Mouse (Mus musculus): Measurements from ENCODE around the gene Lag3. TPM values are rescaled to one million over a fixed set of nuclear protein-coding genes. Genes with fewer than 3 reads are reported as not detected.

Lag3 gene
- polyA plus RNA-seq, 1 experiment: 4.5 TPM

GRCm38 (mm10) chr6:124888555-124889125 is 22.9 kb downstream of the Lag3 start:
- TF ChIP-seq POLR2A (IDR thresholded peaks at IDR 0.05; ENCODE audit: borderline replicate concordance, extremely low read depth, insufficient read depth, insufficient read length, poor library complexity, severe bottlenecking) (no peak), CTCF (IDR thresholded peaks at IDR 0.05; ENCODE audit: borderline replicate concordance, extremely low read depth, insufficient read depth, insufficient read length) (no peak)
- no peak for DNase-seq (ENCODE audit: low read depth)

GRCm38 (mm10) chr6:124887986-124888385 is 23.5 kb downstream of the Lag3 start, which contains the start of gene Cd4:
Gene Cd4 (minus strand): TSS chr6:124888221.
- no peak for TF ChIP-seq POLR2A (IDR thresholded peaks at IDR 0.05; ENCODE audit: borderline replicate concordance, extremely low read depth, insufficient read depth, insufficient read length, poor library complexity, severe bottlenecking)
- TF ChIP-seq CTCF (IDR thresholded peaks at IDR 0.05; ENCODE audit: borderline replicate concordance, extremely low read depth, insufficient read depth, insufficient read length): no peak
- DNase-seq (ENCODE audit: low read depth): no peak

GRCm38 (mm10) chr6:124885956-124886381 is 25.5 kb downstream of the Lag3 start:
- no peak for DNase-seq (ENCODE audit: low read depth)
- TF ChIP-seq CTCF (IDR thresholded peaks at IDR 0.05; ENCODE audit: borderline replicate concordance, extremely low read depth, insufficient read depth, insufficient read length) (no peak), POLR2A (IDR thresholded peaks at IDR 0.05; ENCODE audit: borderline replicate concordance, extremely low read depth, insufficient read depth, insufficient read length, poor library complexity, severe bottlenecking) (no peak)

GRCm38 (mm10) chr6:124884714-124885500 is 26.6 kb downstream of the Lag3 start:
- TF ChIP-seq POLR2A (IDR thresholded peaks at IDR 0.05; ENCODE audit: borderline replicate concordance, extremely low read depth, insufficient read depth, insufficient read length, poor library complexity, severe bottlenecking): no peak
- DNase-seq (ENCODE audit: low read depth): no peak

GRCm38 (mm10) chr6:124883351-124883750 is 28.2 kb downstream of the Lag3 start:
- TF ChIP-seq CTCF (IDR thresholded peaks at IDR 0.05; ENCODE audit: borderline replicate concordance, extremely low read depth, insufficient read depth, insufficient read length): no peak
- no peak for TF ChIP-seq POLR2A (IDR thresholded peaks at IDR 0.05; ENCODE audit: borderline replicate concordance, extremely low read depth, insufficient read depth, insufficient read length, poor library complexity, severe bottlenecking)
- no peak for DNase-seq (ENCODE audit: low read depth)

GRCm38 (mm10) chr6:124881821-124882220 is 29.7 kb downstream of the Lag3 start:
- no peak for DNase-seq (ENCODE audit: low read depth)
- TF ChIP-seq CTCF (IDR thresholded peaks at IDR 0.05; ENCODE audit: borderline replicate concordance, extremely low read depth, insufficient read depth, insufficient read length): no peak
- no peak for TF ChIP-seq POLR2A (IDR thresholded peaks at IDR 0.05; ENCODE audit: borderline replicate concordance, extremely low read depth, insufficient read depth, insufficient read length, poor library complexity, severe bottlenecking)

GRCm38 (mm10) chr6:124879390-124879789 is 32.1 kb downstream of the Lag3 start:
- DNase-seq (ENCODE audit: low read depth): no peak
- TF ChIP-seq CTCF (IDR thresholded peaks at IDR 0.05; ENCODE audit: borderline replicate concordance, extremely low read depth, insufficient read depth, insufficient read length) (no peak), POLR2A (IDR thresholded peaks at IDR 0.05; ENCODE audit: borderline replicate concordance, extremely low read depth, insufficient read depth, insufficient read length, poor library complexity, severe bottlenecking) (no peak)

GRCm38 (mm10) chr6:124874348-124874747 is 37.2 kb downstream of the Lag3 start:
- TF ChIP-seq POLR2A (IDR thresholded peaks at IDR 0.05; ENCODE audit: borderline replicate concordance, extremely low read depth, insufficient read depth, insufficient read length, poor library complexity, severe bottlenecking): no peak
- TF ChIP-seq CTCF (IDR thresholded peaks at IDR 0.05; ENCODE audit: borderline replicate concordance, extremely low read depth, insufficient read depth, insufficient read length): no peak
- no peak for DNase-seq (ENCODE audit: low read depth)

GRCm38 (mm10) chr6:124866560-124866959 is 44.9 kb downstream of the Lag3 start:
- TF ChIP-seq POLR2A (IDR thresholded peaks at IDR 0.05; ENCODE audit: borderline replicate concordance, extremely low read depth, insufficient read depth, insufficient read length, poor library complexity, severe bottlenecking) (no peak), CTCF (IDR thresholded peaks at IDR 0.05; ENCODE audit: borderline replicate concordance, extremely low read depth, insufficient read depth, insufficient read length) (no peak)
- no peak for DNase-seq (ENCODE audit: low read depth)

GRCm38 (mm10) chr6:124865766-124866362 is 45.6 kb downstream of the Lag3 start:
- TF ChIP-seq CTCF (IDR thresholded peaks at IDR 0.05; ENCODE audit: borderline replicate concordance, extremely low read depth, insufficient read depth, insufficient read length) (no peak), POLR2A (IDR thresholded peaks at IDR 0.05; ENCODE audit: borderline replicate concordance, extremely low read depth, insufficient read depth, insufficient read length, poor library complexity, severe bottlenecking) (no peak)
- no peak for DNase-seq (ENCODE audit: low read depth)

GRCm38 (mm10) chr6:124863658-124864298 is 47.7 kb downstream of the Lag3 start, which contains the start of gene Gpr162:
Gene Gpr162 (minus strand): TSS chr6:124863983.
- peak; percentile 85 for DNase-seq (ENCODE audit: low read depth)
- TF ChIP-seq POLR2A (IDR thresholded peaks at IDR 0.05; ENCODE audit: borderline replicate concordance, extremely low read depth, insufficient read depth, insufficient read length, poor library complexity, severe bottlenecking) (peak; percentile 68; the same call in 1 of the 2 replicates), CTCF (IDR thresholded peaks at IDR 0.05; ENCODE audit: borderline replicate concordance, extremely low read depth, insufficient read depth, insufficient read length) (peak; percentile 16; the same call in 1 of the 2 replicates)

All from brain, embryonic 14.5 days (tissue).